Mouse (Mus musculus) liver, embryonic 16.5 days (tissue): ENCODE results near the gene Ifitm6. TPM values are rescaled to one million over a fixed set of nuclear protein-coding genes. Genes with fewer than 3 reads are reported as not detected.

ENCODE experiments used
- ATAC-seq: fragments of 200-750 bp; cut with Nextera tagmentation; 2 replicates; pipeline ENCODE4 v1.8.0; 2017; ENCODE audit warnings: low read depth, mild to moderate bottlenecking, moderate number of reproducible peaks, moderate library complexity
- H3K27ac ChIP-seq: fragments of 300-500 bp; sonication (generic); 2 replicates; pipeline ENCODE4 v1.5.1; 2014; ENCODE audit warnings: mild to moderate bottlenecking, low read length
- H3K27me3 ChIP-seq: fragments of 300-500 bp; sonication (generic); 2 replicates; pipeline ENCODE4 v1.6.1; 2014; ENCODE audit warnings: low read depth, low read length, mixed read lengths; ENCODE audit not compliant: control insufficient read depth, insufficient read depth
- H3K36me3 ChIP-seq: fragments of 300-500 bp; sonication (generic); 2 replicates; pipeline ENCODE4 v1.6.1; 2014; ENCODE audit warnings: mild to moderate bottlenecking; ENCODE audit not compliant: control insufficient read depth, insufficient read depth
- H3K4me1 ChIP-seq: fragments of 300-500 bp; sonication (generic); 2 replicates; pipeline ENCODE4 v1.6.1; 2014; ENCODE audit warnings: low read depth, low read length, mixed read lengths; ENCODE audit not compliant: control insufficient read depth
- H3K4me2 ChIP-seq: fragments of 300-500 bp; sonication (generic); 2 replicates; pipeline ENCODE4 v1.6.1; 2014; ENCODE audit warnings: low read depth, low read length, mixed read lengths
- H3K4me3 ChIP-seq: fragments of 300-500 bp; sonication (generic); 2 replicates; pipeline ENCODE4 v1.5.1; 2014; ENCODE audit warnings: low read depth, mild to moderate bottlenecking, low read length
- H3K9ac ChIP-seq: fragments of 300-500 bp; sonication (generic); 2 replicates; pipeline ENCODE4 v1.6.1; 2014; ENCODE audit warnings: low read depth, low read length
- H3K9me3 ChIP-seq: fragments of 300-500 bp; sonication (generic); replicated peaks from 2 replicates; pipeline ENCODE4 v1.6.1; 2016; ENCODE audit warnings: low read length; ENCODE audit not compliant: control insufficient read depth
- WGBS: fragments of 180-500 bp; shearing (Covaris S2); extraction: QIAGEN DNeasy Blood & Tissue Kit; methylation state at CpG from one replicate; pipeline ENCODE4 v1.1.7; 2014; ENCODE audit not compliant: insufficient replicate concordance; 5-methylcytosine and 5-hydroxymethylcytosine counted together
- polyA plus RNA-seq: library from polyadenylated mRNA; unstranded; fragments of >200 nt; fragmentation: Nextera tagmentation; extraction: Ambion mirVana; gene quantifications from 2 replicates; pipeline ENCODE4 v1.2.1, GENCODE M21; 2015

The Ifitm6 gene
- polyA plus RNA-seq, 1 experiment from 2014 or later, result 28.4 TPM

- WGBS, result 55% methylated on average over 14 of the region's 14 CpGs
- Histone ChIP-seq H3K4me3 (no peak overlapping the region), H3K4me2 (no peak overlapping the region), H3K9me3 (no peaks in the 10 kb centered on the region), H3K9ac (no peak overlapping the region), H3K27ac (no peak overlapping the region), H3K4me1 (no peaks in the 10 kb centered on the region), H3K36me3 (no peaks in the 10 kb centered on the region), H3K27me3 (no peaks in the 10 kb centered on the region)
- peak; percentile 27; the same call in 1 of the 2 replicates for ATAC-seq
Measured at GRCm38 (mm10) chr7:141021489-141022449, 4.0 kb upstream of the Ifitm6 start.

- no peak for ATAC-seq
- H3K4me2 ChIP-seq, result no peak overlapping the region
- no peak overlapping the region for H3K9ac ChIP-seq
- H3K27ac ChIP-seq, result no peak overlapping the region
- 75% methylated on average over 5 of the region's 5 CpGs for WGBS
- H3K36me3 ChIP-seq, result no peaks in the 10 kb centered on the region
- H3K9me3 ChIP-seq, result no peaks in the 10 kb centered on the region
- no peak overlapping the region for H3K4me3 ChIP-seq
- no peaks in the 10 kb centered on the region for H3K4me1 ChIP-seq
- no peaks in the 10 kb centered on the region for H3K27me3 ChIP-seq
Measured at GRCm38 (mm10) chr7:141019028-141019427, 1.3 kb upstream of the Ifitm6 start.

- 0 out of 2 replicates have a peak, but pooled peaks have one; percentile 17 for ATAC-seq
Measured at GRCm38 (mm10) chr7:141016707-141017697, 722 bp downstream of the Ifitm6 start.

GRCm38 (mm10) chr7:141011238-141011770, 6.4 kb downstream of the Ifitm6 start:
- Histone ChIP-seq H3K9ac (0 out of 2 replicates have a peak overlapping the region, but pooled peaks have one; percentile 33), H3K27ac (no peak overlapping the region; the same call in 1 of the 2 replicates), H3K36me3 (no peaks in the 10 kb centered on the region), H3K4me3 (no peak overlapping the region), H3K4me2 (peak overlapping the region; percentile 43; the same call in 1 of the 2 replicates), H3K4me1 (peaks cover 29% of the 10 kb centered on the region), H3K27me3 (no peaks in the 10 kb centered on the region), H3K9me3 (no peaks in the 10 kb centered on the region)
- 50% methylated on average over 7 of the region's 7 CpGs for WGBS
- peak; percentile 14; the same call in 1 of the 2 replicates for ATAC-seq

More at GRCm38 (mm10) chr7:141016707-141017697, 722 bp downstream of the Ifitm6 start:
- Histone ChIP-seq H3K36me3 (no peaks in the 10 kb centered on the region), H3K9ac (no peak overlapping the region), H3K4me3 (no peak overlapping the region), H3K27me3 (no peaks in the 10 kb centered on the region), H3K27ac (peak overlapping the region; percentile 42), H3K4me2 (no peak overlapping the region), H3K9me3 (no peaks in the 10 kb centered on the region), H3K4me1 (peaks cover 1% of the 10 kb centered on the region; the same call in 1 of the 2 replicates)
- 64% methylated on average over 10 of the region's 10 CpGs for WGBS

- 14% methylated on average over 10 of the region's 10 CpGs for WGBS
- peak within 1 kb of the TSS; percentile 15; the same call in 1 of the 2 replicates for H3K27ac ChIP-seq
- H3K4me3 ChIP-seq, result peak within 1 kb of the TSS; percentile 53
- peak within 1 kb of the TSS; percentile 43 for H3K4me2 ChIP-seq
- H3K9me3 ChIP-seq, result no peaks in the 10 kb centered on the region
- H3K9ac ChIP-seq, result peak within 1 kb of the TSS; percentile 33
- H3K27me3 ChIP-seq, result no peaks in the 10 kb centered on the region
- H3K36me3 ChIP-seq, result no peaks in the 10 kb centered on the region
- no peak for ATAC-seq
- peaks cover 29% of the 10 kb centered on the region for H3K4me1 ChIP-seq
Measured at GRCm38 (mm10) chr7:141010593-141010992, 7.1 kb downstream of the Ifitm6 start, which contains the start of gene Ifitm3. Gene Ifitm3 (minus strand): TSS chr7:141010770.

- Histone ChIP-seq H3K36me3 (no peaks in the 10 kb centered on the region), H3K4me1 (peaks cover 29% of the 10 kb centered on the region), H3K27ac (no peak overlapping the region), H3K4me2 (peak overlapping the region; percentile 43), H3K9me3 (no peaks in the 10 kb centered on the region), H3K9ac (no peak overlapping the region), H3K4me3 (peak overlapping the region; percentile 53), H3K27me3 (no peaks in the 10 kb centered on the region)
- ATAC-seq, result no peak
- WGBS, result 56% methylated on average over 9 of the region's 9 CpGs
Measured at GRCm38 (mm10) chr7:141009665-141010064, 8.1 kb downstream of the Ifitm6 start.

GRCm38 (mm10) chr7:141008938-141009660, 8.6 kb downstream of the Ifitm6 start:
- H3K27ac ChIP-seq, result no peak overlapping the region
- no peaks in the 10 kb centered on the region for H3K9me3 ChIP-seq
- H3K4me3 ChIP-seq, result no peak overlapping the region; the same call in 1 of the 2 replicates
- no peak overlapping the region for H3K9ac ChIP-seq
- H3K4me1 ChIP-seq, result peaks cover 29% of the 10 kb centered on the region
- peak; percentile 72 for ATAC-seq
- no peaks in the 10 kb centered on the region for H3K36me3 ChIP-seq
- H3K4me2 ChIP-seq, result peak overlapping the region; percentile 43
- no peaks in the 10 kb centered on the region for H3K27me3 ChIP-seq
- 5% methylated on average over 20 of the region's 20 CpGs for WGBS

- H3K27ac ChIP-seq, result no peak overlapping the region
- H3K4me3 ChIP-seq, result no peak overlapping the region
Measured at GRCm38 (mm10) chr7:141008312-141008761, 9.4 kb downstream of the Ifitm6 start.

More at GRCm38 (mm10) chr7:141008312-141008761, 9.4 kb downstream of the Ifitm6 start:
- Histone ChIP-seq H3K9ac (no peak overlapping the region), H3K4me1 (peaks cover 29% of the 10 kb centered on the region), H3K9me3 (no peaks in the 10 kb centered on the region), H3K4me2 (peak overlapping the region; percentile 25), H3K27me3 (no peaks in the 10 kb centered on the region), H3K36me3 (no peaks in the 10 kb centered on the region)
- 10% methylated on average over 7 of the region's 7 CpGs for WGBS
- ATAC-seq, result peak; percentile 56
